ENCODE assay signal across 23 mouse cellular contexts in genomic region chr13:114171465-114171864, GRCm38 (mm10).
DNase-seq lines count a peak whose midpoint lies in the region; ATAC-seq and TF ChIP-seq lines count a peak whose summit lies in the region.
"Had no signal": no experiment of that assay in that cellular context is flagged by ENCODE, and none has a peak within 500 bp of the region (broad histone marks: within the 10 kb centered on the region; RNA-seq: fewer than 3 reads in every experiment).

No protein-coding gene starts in this region.

- no peak overlapping the region for H3K4me3 ChIP-seq in midbrain, embryonic 11.5 days (ENCODE audit: low read depth, low read length)
- H3K4me3 ChIP-seq in midbrain, postnatal 0 days (ENCODE audit: low read depth, low read length) = no peak overlapping the region
- H3K4me3 ChIP-seq in CH12.LX (replicated peaks in 1 of 3; ENCODE audit: low read depth in 2 of 3, low read length in 2 of 3, poor library complexity in 1 of 3) = no peak overlapping the region
- H3K4me3 ChIP-seq in ES-E14 (ENCODE audit: insufficient read depth in 1 of 2, low read depth in 1 of 2, low read length in 2 of 2, poor library complexity in 1 of 2, severe bottlenecking in 1 of 2) = no peak overlapping the region

- no peak overlapping the region for H3K4me2 ChIP-seq in midbrain, embryonic 11.5 days
- no peak overlapping the region for H3K4me2 ChIP-seq in midbrain, postnatal 0 days (ENCODE audit: low read depth, low read length, poor library complexity, severe bottlenecking)
- no peak overlapping the region for H3K4me2 ChIP-seq in CH12.LX (ENCODE audit: insufficient read depth, low read depth, poor library complexity, severe bottlenecking)

- H3K27me3 ChIP-seq in midbrain, embryonic 11.5 days (ENCODE audit: control insufficient read depth, insufficient read depth, low read length) = no peaks in the 10 kb centered on the region
- H3K27me3 ChIP-seq in midbrain, postnatal 0 days (ENCODE audit: insufficient read depth, low read length) = no peaks in the 10 kb centered on the region
- H3K27me3 ChIP-seq in CH12.LX (replicated peaks) = no peaks in the 10 kb centered on the region
- H3K27me3 ChIP-seq: Patski had no signal

- TF ChIP-seq CTCF in midbrain, postnatal 0 days (IDR thresholded peaks at IDR 0.05) = no peak
- TF ChIP-seq CTCF in CH12.LX (conservative IDR thresholded peaks at IDR 0.05 in 1 of 2, IDR thresholded peaks at IDR 0.05 in 1 of 2; ENCODE audit: low read depth in 2 of 2, low read length in 2 of 2) = no peak

- no peaks in the 10 kb centered on the region for H3K4me1 ChIP-seq in midbrain, embryonic 11.5 days (ENCODE audit: control insufficient read depth, insufficient read depth, low read length)
- H3K4me1 ChIP-seq in midbrain, postnatal 0 days (ENCODE audit: insufficient read depth, low read length) = no peaks in the 10 kb centered on the region
- no peaks in the 10 kb centered on the region for H3K4me1 ChIP-seq in CH12.LX (ENCODE audit: control insufficient read depth in 1 of 2, insufficient read depth in 2 of 2)
- no peaks in the 10 kb centered on the region for H3K4me1 ChIP-seq in ES-E14 (ENCODE audit: control insufficient read depth in 2 of 2, insufficient read depth in 2 of 2, low read length in 2 of 2, poor library complexity in 1 of 2)

- no peak for TF ChIP-seq RAD21 in CH12.LX (IDR thresholded peaks at IDR 0.05; ENCODE audit: low read depth, low read length)

- H3K79me2 ChIP-seq in CH12.LX (replicated peaks; ENCODE audit: control insufficient read depth, extremely low read depth, insufficient read depth, poor library complexity, severe bottlenecking) = no peaks in the 10 kb centered on the region

- WGBS in midbrain, embryonic 11.5 days = 91% methylated on average over 5 of the region's 5 CpGs
- 92% methylated on average over 5 of the region's 5 CpGs for WGBS in midbrain, postnatal 0 days

- no peak overlapping the region for H3K27ac ChIP-seq in midbrain, embryonic 11.5 days (ENCODE audit: low read depth, low read length)
- H3K27ac ChIP-seq in midbrain, postnatal 0 days (ENCODE audit: low read depth, low read length) = no peak overlapping the region
- H3K27ac ChIP-seq in CH12.LX (ENCODE audit: insufficient read depth, low read depth) = no peak overlapping the region
- no peak overlapping the region for H3K27ac ChIP-seq in ES-E14 (ENCODE audit: insufficient read depth, low read depth, low read length, poor library complexity, severe bottlenecking)

- in situ Hi-C loops in CH12.LX (cut with MboI; ENCODE audit: low pct_ligation_motif_present, low pct_unique_long_range_greater_than_20kb, low sequenced_read_pairs) (no loop called here), ES-E14 (cut with MboI; ENCODE audit: low sequenced_read_pairs in 2 of 2, unreplicated experiment in 2 of 2) (no loop called here)

- no peak overlapping the region for H3K9ac ChIP-seq in midbrain, embryonic 11.5 days (ENCODE audit: low read length)
- H3K9ac ChIP-seq in midbrain, postnatal 0 days (replicated peaks; ENCODE audit: low read length, poor library complexity, severe bottlenecking) = no peak overlapping the region
- no peak overlapping the region for H3K9ac ChIP-seq in CH12.LX (ENCODE audit: insufficient read depth, low read depth)
- no peak overlapping the region for H3K9ac ChIP-seq in ES-E14 (ENCODE audit: insufficient read depth, low read depth, low read length, poor library complexity, severe bottlenecking)

- DNase-seq in midbrain, embryonic 11.5 days (ENCODE audit: low spot score, missing footprints) = peak; percentile 47
- DNase-seq in midbrain, postnatal 0 days (ENCODE audit: low spot score) = no peak
- DNase-seq in CH12.LX (ENCODE audit: extremely low read depth) (no peak), ES-E14 (ENCODE audit: low read depth, low spot score) (no peak)
- DNase-seq in adrenal gland, postnatal 4 days (ENCODE audit: low spot score in 2 of 2) = no peak
- DNase-seq in lung, postnatal 10 days = no peak
- DNase-seq: adrenal gland, adult 2 months; adrenal gland, adult 8-10 months; adrenal gland, postnatal 10 days; adrenal gland, postnatal 14 days; adrenal gland, postnatal 25 days; adrenal gland, postnatal 36 days; B cell, adult 2 months; cerebellum, adult 11 months; cerebellum, adult 11-12 months; cerebellum, adult 18-20 months; cerebellum, adult 2 months; cerebellum, adult 8-10 months; cerebellum, adult 9-10 months had no signal

- ATAC-seq in midbrain, embryonic 11.5 days (ENCODE audit: low FRiP score) = no peak
- ATAC-seq in midbrain, postnatal 0 days (ENCODE audit: low FRiP score) = no peak
- ATAC-seq: activated CD4-positive, CD25-positive, alpha-beta regulatory T cell, adult 4 months; CD4-positive, CD25-positive, alpha-beta regulatory T cell, adult 4 months; Patski had no signal

- dilution Hi-C loops in CH12.LX (cut with MboI; ENCODE audit: extremely low pct_ligation_motif_present, extremely low pct_unique_long_range_greater_than_20kb, low sequenced_read_pairs) = no loop called here

- TF ChIP-seq POLR2A in CH12.LX (IDR thresholded peaks at IDR 0.05; ENCODE audit: low read depth, low read length) = no peak

- H3K36me3 ChIP-seq in midbrain, embryonic 11.5 days (ENCODE audit: control insufficient read depth, insufficient read depth, low read length) = no peaks in the 10 kb centered on the region
- no peaks in the 10 kb centered on the region for H3K36me3 ChIP-seq in midbrain, postnatal 0 days (ENCODE audit: insufficient read depth, low read length)
- no peaks in the 10 kb centered on the region for H3K36me3 ChIP-seq in CH12.LX (replicated peaks in 1 of 2; ENCODE audit: control insufficient read depth in 1 of 2, insufficient read depth in 1 of 2, low read length in 1 of 2)
- H3K36me3 ChIP-seq in ES-E14 (ENCODE audit: control insufficient read depth, insufficient read depth, low read length, poor library complexity, severe bottlenecking) = no peaks in the 10 kb centered on the region
- H3K36me3 ChIP-seq: G1E had no signal

- no peaks in the 10 kb centered on the region for H3K9me3 ChIP-seq in midbrain, embryonic 11.5 days (ENCODE audit: control insufficient read depth, low read length)
- H3K9me3 ChIP-seq in midbrain, postnatal 0 days (ENCODE audit: low read length) = no peaks in the 10 kb centered on the region
- H3K9me3 ChIP-seq in CH12.LX (replicated peaks; ENCODE audit: low read length) (no peaks in the 10 kb centered on the region), ES-E14 (ENCODE audit: control insufficient read depth, insufficient read depth, low read depth, low read length) (no peaks in the 10 kb centered on the region)
- H3K9me3 ChIP-seq: G1E had no signal

- no peak for TF ChIP-seq EP300 in CH12.LX (IDR thresholded peaks at IDR 0.05; ENCODE audit: low read length)

TF ChIP-seq in CH12.LX, 34 proteins besides CTCF, POLR2A, EP300 and RAD21:
- no peak for TF ChIP-seq UBTF (IDR thresholded peaks at IDR 0.05; ENCODE audit: low read depth, low read length)
- TF ChIP-seq MAFK (IDR thresholded peaks at IDR 0.05; ENCODE audit: insufficient replicate concordance, low read length) = peak; percentile 83; the same call in 1 of the 2 replicates

TF ChIP-seq in ES-E14, 5 proteins besides CTCF, POLR2A, EP300 and RAD21:
- TF ChIP-seq ZNF384 (IDR thresholded peaks at IDR 0.05; ENCODE audit: low read depth, low read length) = no peak
- TF ChIP-seq MAFK (IDR thresholded peaks at IDR 0.05; ENCODE audit: insufficient read depth, low read depth, low read length) = peak; percentile 85
- TF ChIP-seq CHD2 (IDR thresholded peaks at IDR 0.05; ENCODE audit: low read depth, low read length) = no peak
- TF ChIP-seq HCFC1 (IDR thresholded peaks at IDR 0.05; ENCODE audit: borderline replicate concordance, insufficient read depth, low read length) = no peak
- TF ChIP-seq ZC3H11A (IDR thresholded peaks at IDR 0.05; ENCODE audit: borderline replicate concordance, low read depth, low read length) = no peak
